Mouse (Mus musculus) myocyte (in vitro differentiated cells): ENCODE results near the gene Tmem116.

ENCODE experiments used
- CEBPB ChIP-seq: IDR thresholded peaks from 2 replicates; pipeline ENCODE4 v1.6.1; 2011; ENCODE audit warnings: mild to moderate bottlenecking, moderate library complexity; ENCODE audit not compliant: poor library complexity, insufficient read depth, severe bottlenecking
- E2F4 ChIP-seq: IDR thresholded peaks from one replicate; pipeline ENCODE4 v1.6.1; 2011; ENCODE audit warnings: mild to moderate bottlenecking, control low read depth, moderate library complexity; ENCODE audit not compliant: insufficient read depth
- MAX ChIP-seq: IDR thresholded peaks from one replicate; pipeline ENCODE4 v1.6.1; 2011; ENCODE audit warnings: low read depth, mild to moderate bottlenecking, control low read depth
- MYOD1 ChIP-seq, 3 experiments: IDR thresholded peaks; one replicate each; pipeline ENCODE4 v1.6.1; 2011; ENCODE audit warnings: control low read depth in 2 of 3, low read depth in 2 of 3, mild to moderate bottlenecking in 2 of 3, moderate library complexity in 1 of 3; ENCODE audit not compliant: insufficient read length in 2 of 3, control insufficient read depth in 1 of 3
- MYOG ChIP-seq, 3 experiments: IDR thresholded peaks; one replicate each; pipeline ENCODE4 v1.6.1; 2011; ENCODE audit warnings: control low read depth in 2 of 3, low read depth in 2 of 3, mild to moderate bottlenecking in 2 of 3; ENCODE audit not compliant: insufficient read length in 2 of 3, control insufficient read depth in 1 of 3, insufficient read depth in 1 of 3
- POLR2A ChIP-seq: IDR thresholded peaks from one replicate; pipeline ENCODE4 v1.6.1; 2011; ENCODE audit warnings: low read depth, mild to moderate bottlenecking, control low read depth, moderate library complexity; ENCODE audit not compliant: insufficient read length
- POLR2AphosphoS2 ChIP-seq: IDR thresholded peaks from one replicate; pipeline ENCODE4 v1.6.1; 2011; ENCODE audit warnings: low read depth, control low read depth; ENCODE audit not compliant: insufficient read length
- SRF ChIP-seq: IDR thresholded peaks from one replicate; pipeline ENCODE4 v1.6.1; 2011; ENCODE audit warnings: low read depth; ENCODE audit not compliant: control insufficient read depth, insufficient read length
- TCF12 ChIP-seq: IDR thresholded peaks from one replicate; pipeline ENCODE4 v1.6.1; 2011; ENCODE audit warnings: mild to moderate bottlenecking, control low read depth; ENCODE audit not compliant: poor library complexity, insufficient read depth, severe bottlenecking
- USF1 ChIP-seq: IDR thresholded peaks from one replicate; pipeline ENCODE4 v1.6.1; 2011; ENCODE audit warnings: low read depth, mild to moderate bottlenecking, control low read depth, moderate library complexity

DNA sequence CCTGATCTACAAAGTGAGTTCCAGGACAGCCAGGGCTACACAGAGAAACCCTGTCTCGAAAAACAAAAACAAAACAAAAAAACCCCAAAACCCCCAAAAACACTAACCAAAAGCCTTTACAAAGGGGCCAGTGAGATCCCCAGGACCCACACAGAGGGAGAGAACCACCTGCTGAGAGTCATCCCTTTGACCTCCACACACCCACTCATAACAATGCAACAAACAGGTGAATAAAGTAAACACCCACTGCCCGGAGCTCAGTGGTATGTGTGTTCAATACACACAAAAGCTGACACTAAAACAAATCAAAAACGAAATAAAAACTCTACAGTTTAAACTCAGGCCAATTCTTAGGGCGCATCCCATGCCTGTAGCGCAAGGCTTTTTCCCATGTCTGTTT is 88.4 kb downstream of the Tmem116 start:
- TF ChIP-seq POLR2A (no peak), TCF12 (no peak), POLR2AphosphoS2 (no peak), USF1 (no peak), MAX (no peak), CEBPB (no peak), MYOD1 (IDR thresholded peaks at IDR 0.05; ENCODE audit: control insufficient read depth in 1 of 3, insufficient read length in 2 of 3, low read depth in 2 of 3) (no peak), E2F4 (no peak), MYOG (IDR thresholded peaks at IDR 0.05; ENCODE audit: control insufficient read depth in 1 of 3, insufficient read depth in 1 of 3, insufficient read length in 2 of 3, low read depth in 2 of 3) (no peak), SRF (no peak)
